ENCODE assay signal across 8 mouse cellular contexts in genomic region chr4:49596846-49597182, GRCm38 (mm10). TPM values are rescaled to one million over a fixed set of nuclear protein-coding genes. Genes with fewer than 3 reads are reported as not detected.
DNase-seq lines count a peak whose midpoint lies in the region; ATAC-seq and TF ChIP-seq lines count a peak whose summit lies in the region.

No protein-coding gene starts in this region.

- TF ChIP-seq POLR2A in brain, embryonic 14.5 days (IDR thresholded peaks at IDR 0.05; ENCODE audit: borderline replicate concordance, extremely low read depth, insufficient read depth, insufficient read length, poor library complexity, severe bottlenecking): no peak

- H3K27ac ChIP-seq in forebrain, embryonic 11.5 days (ENCODE audit: low read depth, low read length): no peak overlapping the region
- peak overlapping the region; percentile 46; the same call in 1 of the 2 replicates for H3K27ac ChIP-seq in liver, embryonic 11.5 days (ENCODE audit: low read depth, low read length)
- peak overlapping the region; percentile 95 for H3K27ac ChIP-seq in stomach, postnatal 0 days (replicated peaks)

- TF ChIP-seq CTCF in brain, embryonic 14.5 days (IDR thresholded peaks at IDR 0.05; ENCODE audit: borderline replicate concordance, extremely low read depth, insufficient read depth, insufficient read length): no peak
- no peak for TF ChIP-seq CTCF in stomach, postnatal 0 days (IDR thresholded peaks at IDR 0.05; ENCODE audit: low read depth)

- H3K4me1 ChIP-seq in forebrain, embryonic 11.5 days (replicated peaks; ENCODE audit: control insufficient read depth, insufficient read depth, low read length): no peaks in the 10 kb centered on the region
- peaks cover 6% of the 10 kb centered on the region; the same call in 1 of the 2 replicates for H3K4me1 ChIP-seq in liver, embryonic 11.5 days (replicated peaks; ENCODE audit: control insufficient read depth, insufficient read depth, low read length)
- no peaks in the 10 kb centered on the region for H3K4me1 ChIP-seq in stomach, postnatal 0 days (replicated peaks; ENCODE audit: control insufficient read depth, insufficient read depth)

- H3K9me3 ChIP-seq in forebrain, embryonic 11.5 days (ENCODE audit: control insufficient read depth, low read length): no peaks in the 10 kb centered on the region
- no peaks in the 10 kb centered on the region for H3K9me3 ChIP-seq in liver, embryonic 11.5 days (ENCODE audit: control insufficient read depth, low read length)
- H3K9me3 ChIP-seq in stomach, postnatal 0 days (ENCODE audit: control insufficient read depth, low read length): no peaks in the 10 kb centered on the region

- peak overlapping the region; percentile 78 for H3K9ac ChIP-seq in forebrain, embryonic 11.5 days (ENCODE audit: low read length)
- H3K9ac ChIP-seq in liver, embryonic 11.5 days (ENCODE audit: low read depth, low read length): peak overlapping the region; percentile 67
- peak overlapping the region; percentile 89 for H3K9ac ChIP-seq in stomach, postnatal 0 days (ENCODE audit: low read length)

- H3K27me3 ChIP-seq in forebrain, embryonic 11.5 days (ENCODE audit: control insufficient read depth, insufficient read depth, low read length): no peaks in the 10 kb centered on the region
- no peaks in the 10 kb centered on the region for H3K27me3 ChIP-seq in liver, embryonic 11.5 days (replicated peaks; ENCODE audit: control insufficient read depth, insufficient read depth, low read length)
- H3K27me3 ChIP-seq in stomach, postnatal 0 days (ENCODE audit: control insufficient read depth, insufficient read depth, low read length): no peaks in the 10 kb centered on the region

- H3K4me2 ChIP-seq in forebrain, embryonic 11.5 days (ENCODE audit: low read depth, low read length, severe bottlenecking): peak overlapping the region; percentile 84
- H3K4me2 ChIP-seq in liver, embryonic 11.5 days: peak overlapping the region; percentile 72
- peak overlapping the region; percentile 88 for H3K4me2 ChIP-seq in stomach, postnatal 0 days (replicated peaks; ENCODE audit: low read depth)

- intact Hi-C loops in left cerebral cortex, postnatal 25 days (cut with DNase I): loop anchor here (1.0 to 2.0 kb wide), 2 partner anchors 30 to 75 kb away; no protein-coding TSS in a partner anchor
- intact Hi-C loops in left cerebral cortex, postnatal 10 days (cut with DNase I): no loop called here

- no peak for TF ChIP-seq EP300 in stomach, postnatal 0 days (optimal IDR thresholded peaks at IDR 0.05)

- no peak; the same call in 1 of the 2 replicates for ATAC-seq in forebrain, embryonic 11.5 days (replicated peaks; ENCODE audit: low FRiP score)
- ATAC-seq in liver, embryonic 11.5 days (replicated peaks; ENCODE audit: low FRiP score): peak; percentile 59; the same call in 1 of the 2 replicates
- peak; percentile 76 for ATAC-seq in stomach, postnatal 0 days (ENCODE audit: low FRiP score, low TSS enrichment)

- 2% methylated on average over 20 of the region's 20 CpGs for WGBS in forebrain, embryonic 11.5 days
- WGBS in liver, embryonic 11.5 days: 1% methylated on average over 20 of the region's 20 CpGs
- 1% methylated on average over 20 of the region's 20 CpGs for WGBS in stomach, postnatal 0 days

- peak; percentile 31 to 41 for DNase-seq in left cerebral cortex, postnatal 25 days (ENCODE audit: low spot score in 2 of 2)
- no peak for DNase-seq in left cerebral cortex, postnatal 10 days (ENCODE audit: extremely low spot score in 1 of 2, low spot score in 2 of 2)
- DNase-seq in brain, embryonic 14.5 days (ENCODE audit: low read depth): peak; percentile 49
- peak; percentile 68 for DNase-seq in forebrain, embryonic 11.5 days (ENCODE audit: low spot score)
- DNase-seq in liver, embryonic 11.5 days (ENCODE audit: low spot score): peak; percentile 59
- no peak for DNase-seq in stomach, postnatal 0 days (ENCODE audit: low spot score)
- DNase-seq in right cerebral cortex, postnatal 25 days: no peak
- no peak for DNase-seq in natural killer cell, adult 2 months (ENCODE audit: low spot score in 2 of 2)

- H3K36me3 ChIP-seq in forebrain, embryonic 11.5 days (ENCODE audit: control insufficient read depth, insufficient read depth, low read length): no peaks in the 10 kb centered on the region
- H3K36me3 ChIP-seq in liver, embryonic 11.5 days (ENCODE audit: control insufficient read depth, insufficient read depth, low read length): no peaks in the 10 kb centered on the region
- H3K36me3 ChIP-seq in stomach, postnatal 0 days (ENCODE audit: control insufficient read depth, insufficient read depth, low read length): no peaks in the 10 kb centered on the region

- H3K4me3 ChIP-seq in forebrain, embryonic 11.5 days (ENCODE audit: low read depth, low read length): peak overlapping the region; percentile 75
- peak overlapping the region; percentile 79 for H3K4me3 ChIP-seq in liver, embryonic 11.5 days (ENCODE audit: low read depth, low read length)
- peak overlapping the region; percentile 79 for H3K4me3 ChIP-seq in stomach, postnatal 0 days (ENCODE audit: low read depth, low read length)

RNA-seq across cellular contexts. Expression of gene Tmem246, which starts 0.9 kb away (rescaled TPM):
- total RNA-seq in left cerebral cortex, postnatal 25 days (2021): 10 to 100 TPM; 63.8 to 66.7 TPM
- total RNA-seq in left cerebral cortex, postnatal 10 days (2021): 10 to 100 TPM; 78.8 to 80.6 TPM
- 51.0 and 61.6 TPM in 2 replicates for polyA plus RNA-seq in brain, embryonic 14.5 days (2012; rRNA removed)
- 17.3 and 18.8 TPM in 2 replicates for polyA plus RNA-seq in forebrain, embryonic 11.5 days (2014; fragmentation: Nextera tagmentation; extraction: Ambion mirVana)
- 17.4 and 17.8 TPM in 2 replicates for polyA plus RNA-seq in liver, embryonic 11.5 days (2014; fragmentation: Nextera tagmentation; extraction: Ambion mirVana)
- polyA plus RNA-seq in stomach, postnatal 0 days (2015; fragmentation: Nextera tagmentation; extraction: Ambion mirVana): 62.6 and 70.0 TPM in 2 replicates

RNA-seq across cellular contexts. Expression of gene Rnf20, which starts 35.0 kb away (rescaled TPM):
- total RNA-seq in left cerebral cortex, postnatal 25 days (2021): 10 to 100 TPM; 70.5 to 71.8 TPM
- 10 to 100 TPM; 70.9 to 73.0 TPM for total RNA-seq in left cerebral cortex, postnatal 10 days (2021)
- 53.8 and 64.7 TPM in 2 replicates for polyA plus RNA-seq in brain, embryonic 14.5 days (2012; rRNA removed)
- polyA plus RNA-seq in forebrain, embryonic 11.5 days (2014; fragmentation: Nextera tagmentation; extraction: Ambion mirVana): 71.7 and 76.9 TPM in 2 replicates
- polyA plus RNA-seq in liver, embryonic 11.5 days (2014; fragmentation: Nextera tagmentation; extraction: Ambion mirVana): 39.0 and 43.1 TPM in 2 replicates
- 14.3 and 17.4 TPM in 2 replicates for polyA plus RNA-seq in stomach, postnatal 0 days (2015; fragmentation: Nextera tagmentation; extraction: Ambion mirVana)

RNA-seq across cellular contexts. Expression of gene Aldob, which starts 47.5 kb away (rescaled TPM):
- 1 to 10 TPM in 1 of 2 experiments, under 1 TPM in 1; 0.96 to 1.3 TPM for total RNA-seq in left cerebral cortex, postnatal 25 days (2021)
- 1 to 10 TPM; 1.2 to 2.4 TPM for total RNA-seq in left cerebral cortex, postnatal 10 days (2021)
- 0.81 and 1.1 TPM in 2 replicates for polyA plus RNA-seq in brain, embryonic 14.5 days (2012; rRNA removed)
- not detected in 2 replicates for polyA plus RNA-seq in forebrain, embryonic 11.5 days (2014; fragmentation: Nextera tagmentation; extraction: Ambion mirVana)
- 22.8 and 23.8 TPM in 2 replicates for polyA plus RNA-seq in liver, embryonic 11.5 days (2014; fragmentation: Nextera tagmentation; extraction: Ambion mirVana)
- polyA plus RNA-seq in stomach, postnatal 0 days (2015; fragmentation: Nextera tagmentation; extraction: Ambion mirVana): 3.0 and 6.1 TPM in 2 replicates

Comparison
In these comparisons a context has a peak if more than half of its experiments do, and no peak if none do; other contexts are left out.
1. DNase-seq: peak in left cerebral cortex, postnatal 25 days (2 of 2), brain, embryonic 14.5 days (single experiment), forebrain, embryonic 11.5 days (single experiment) and liver, embryonic 11.5 days (single experiment); none in left cerebral cortex, postnatal 10 days (0 of 2), stomach, postnatal 0 days (single experiment), right cerebral cortex, postnatal 25 days (single experiment) and natural killer cell, adult 2 months (0 of 2).
2. Peak in every context shown above with its lines, with median percentiles within 50 percentile points of each other: H3K4me2 ChIP-seq, H3K4me3 ChIP-seq and H3K9ac ChIP-seq.